ENCODE assay signal across 17 mouse cellular contexts in genomic region chr11:84627259-84627658, GRCm38 (mm10).
"Had no signal": no experiment of that assay in that cellular context is flagged by ENCODE, and none has a peak within 500 bp of the region (broad histone marks: within the 10 kb centered on the region; RNA-seq: fewer than 3 reads in every experiment).

No protein-coding gene starts in this region.

- H3K4me1 ChIP-seq: liver, embryonic 12.5 days; liver, embryonic 15.5 days; lung, embryonic 15.5 days; megakaryocyte, embryonic 14.5 days had no signal

- H3K4me2 ChIP-seq: limb, embryonic 13.5 days; liver, embryonic 12.5 days; liver, embryonic 15.5 days; lung, embryonic 15.5 days; midbrain, embryonic 12.5 days had no signal

- H3K9me3 ChIP-seq: limb, embryonic 10.5 days; limb, embryonic 13.5 days; liver, embryonic 12.5 days; liver, embryonic 15.5 days; lung, embryonic 15.5 days; megakaryocyte, embryonic 14.5 days; midbrain, embryonic 12.5 days had no signal

- H3K36me3 ChIP-seq: limb, embryonic 10.5 days; limb, embryonic 13.5 days; liver, embryonic 12.5 days; liver, embryonic 15.5 days; lung, embryonic 15.5 days; midbrain, embryonic 12.5 days had no signal

- H3K4me3 ChIP-seq: left cerebral cortex, adult 2 months; limb, embryonic 10.5 days; limb, embryonic 13.5 days; liver, embryonic 12.5 days; liver, embryonic 15.5 days; lung, embryonic 15.5 days; megakaryocyte, embryonic 14.5 days; midbrain, embryonic 12.5 days had no signal

- H3K27me3 ChIP-seq: lung, embryonic 15.5 days had no signal

- H3K9ac ChIP-seq: limb, embryonic 13.5 days; liver, embryonic 12.5 days; liver, embryonic 15.5 days; lung, embryonic 15.5 days; midbrain, embryonic 12.5 days had no signal

- DNase-seq: layer of hippocampus, postnatal 36 days; liver; lung, adult 18-20 months; lung, postnatal 10 days; lung, postnatal 36 days; thymus, adult 2 months; thymus, postnatal 14 days; thymus, postnatal 4 days had no signal

- H3K27ac ChIP-seq: kidney, postnatal 0 days; left cerebral cortex, adult 2 months; limb, embryonic 10.5 days; limb, embryonic 13.5 days; liver, embryonic 12.5 days; liver, embryonic 15.5 days; lung, embryonic 15.5 days; midbrain, embryonic 12.5 days had no signal

- ATAC-seq: liver, embryonic 12.5 days had no signal
